Mouse (Mus musculus): ENCODE results near the gene Nupr1.

DNA sequence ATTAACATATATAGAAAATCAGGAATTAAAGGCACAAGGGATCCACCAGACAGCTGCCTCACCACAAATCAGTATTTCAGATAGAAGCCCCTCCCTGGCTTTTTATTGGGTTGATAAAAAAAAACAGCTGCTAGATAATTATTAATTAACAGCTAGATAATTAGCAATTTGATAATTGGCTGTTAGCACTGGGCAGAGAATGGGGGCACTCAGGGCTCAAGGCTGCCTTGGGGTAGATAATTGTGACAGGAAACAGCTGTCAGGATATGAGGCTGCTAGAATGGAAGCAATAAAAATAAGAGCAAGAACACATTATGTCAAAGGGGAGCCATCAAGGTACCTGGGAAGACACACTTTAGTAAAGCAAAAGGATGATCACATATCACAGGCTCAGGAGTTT is 14.3 kb upstream of the Nupr1 start:
- no peak for TF ChIP-seq CTCF (conservative IDR thresholded peaks at IDR 0.05; ENCODE audit: insufficient read depth, insufficient read length, low read depth, low read length)
- TF ChIP-seq POLR2A (IDR thresholded peaks at IDR 0.05; ENCODE audit: low read depth, low read length): no peak

Data from kidney, adult 2 months (tissue).